Comparison of ENCODE assay signal across 9 mouse cellular contexts in the genomic region with DNA sequence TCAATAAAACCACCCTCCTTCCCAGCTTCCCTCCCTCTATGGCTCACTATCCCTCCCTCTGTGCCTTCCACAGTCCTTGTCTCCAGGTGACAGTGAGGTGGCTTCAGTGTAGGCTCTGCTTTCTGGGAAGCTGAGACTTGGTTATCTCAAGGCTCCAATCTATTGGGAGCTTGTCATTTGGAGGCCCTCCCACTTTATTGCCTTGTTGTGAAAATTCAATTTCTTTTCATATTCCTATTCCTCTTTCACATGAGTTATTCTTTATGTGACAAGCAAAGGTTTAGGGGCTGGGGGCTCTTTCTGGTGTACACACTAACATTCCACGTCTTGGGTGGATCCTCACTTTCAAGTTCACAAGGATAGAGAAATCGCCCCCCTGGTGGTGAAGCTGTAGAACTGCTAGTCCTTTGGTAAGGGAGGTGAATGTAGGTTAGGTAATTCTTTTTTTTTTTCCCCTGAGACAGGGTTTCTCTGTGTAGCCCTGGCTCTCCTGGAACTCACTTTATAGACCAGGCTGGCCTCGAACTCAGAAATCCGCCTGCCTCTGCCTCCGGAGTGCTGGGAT. TPM values are rescaled to one million over a fixed set of nuclear protein-coding genes. Genes with fewer than 3 reads are reported as not detected.
DNase-seq lines count a peak whose midpoint lies in the region; ATAC-seq and TF ChIP-seq lines count a peak whose summit lies in the region.
"Had no signal": no experiment of that assay in that cellular context is flagged by ENCODE, and none has a peak within 500 bp of the region (broad histone marks: within the 10 kb centered on the region; RNA-seq: fewer than 3 reads in every experiment).

No protein-coding gene starts in this region.

- DNase-seq in cerebellum, adult 18-20 months = peak; percentile 21 to 39
- no peak for DNase-seq in cerebellum, adult 11 months
- peak; percentile 19 for DNase-seq in neural tube, embryonic 10.5 days (ENCODE audit: extremely low spot score, low spot score)
- DNase-seq in embryo, embryonic 9.5 days (ENCODE audit: extremely low spot score) = peak; percentile 35
- peak in 1 of 3 experiments; percentile 31 for DNase-seq in liver, embryonic 14.5 days (ENCODE audit: low read depth in 3 of 3, low spot score in 3 of 3)
- DNase-seq in splenic B cell, adult 2 months (ENCODE audit: low read depth, low spot score) = peak; percentile 66
- no peak for DNase-seq in frontal cortex, adult 2 months (ENCODE audit: extremely low spot score in 1 of 2, low spot score in 1 of 2)

- no peak overlapping the region for H3K4me3 ChIP-seq in neural tube, embryonic 15.5 days (replicated peaks)
- H3K4me3 ChIP-seq in liver, embryonic 14.5 days (ENCODE audit: insufficient read depth in 1 of 2, low read depth in 2 of 2, low read length in 2 of 2) = no peak overlapping the region
- H3K4me3 ChIP-seq: limb, embryonic 13.5 days had no signal

- H3K9me3 ChIP-seq in neural tube, embryonic 15.5 days (replicated peaks) = no peaks in the 10 kb centered on the region
- no peaks in the 10 kb centered on the region for H3K9me3 ChIP-seq in liver, embryonic 14.5 days (ENCODE audit: control insufficient read depth, low read length)
- H3K9me3 ChIP-seq: limb, embryonic 13.5 days had no signal

- TF ChIP-seq EP300 in liver, embryonic 14.5 days (IDR thresholded peaks at IDR 0.05; ENCODE audit: low read depth) = no peak

- 67% methylated on average over 5 of the region's 5 CpGs for WGBS in neural tube, embryonic 15.5 days
- WGBS in liver, embryonic 14.5 days (ENCODE audit: insufficient replicate concordance) = 33% methylated on average over 5 of the region's 5 CpGs

- no peaks in the 10 kb centered on the region for H3K27me3 ChIP-seq in neural tube, embryonic 15.5 days (replicated peaks)
- H3K27me3 ChIP-seq in liver, embryonic 14.5 days (ENCODE audit: control insufficient read depth, insufficient read depth, low read length) = no peaks in the 10 kb centered on the region
- H3K27me3 ChIP-seq in splenic B cell, adult 2 months (ENCODE audit: control insufficient read depth, insufficient read depth, low read length, poor library complexity, severe bottlenecking) = no peaks in the 10 kb centered on the region
- H3K27me3 ChIP-seq: limb, embryonic 13.5 days had no signal

- H3K9ac ChIP-seq in neural tube, embryonic 15.5 days (replicated peaks) = no peak overlapping the region
- no peak overlapping the region for H3K9ac ChIP-seq in liver, embryonic 14.5 days (replicated peaks)
- H3K9ac ChIP-seq: limb, embryonic 13.5 days had no signal

- no peak overlapping the region for H3K4me2 ChIP-seq in neural tube, embryonic 15.5 days
- H3K4me2 ChIP-seq in liver, embryonic 14.5 days (ENCODE audit: low read depth) = no peak overlapping the region
- H3K4me2 ChIP-seq: limb, embryonic 13.5 days had no signal

- no peak for ATAC-seq in neural tube, embryonic 15.5 days (ENCODE audit: low FRiP score)
- ATAC-seq in liver, embryonic 14.5 days (ENCODE audit: insufficient read depth) = no peak

- H3K36me3 ChIP-seq in neural tube, embryonic 15.5 days = no peaks in the 10 kb centered on the region
- H3K36me3 ChIP-seq in liver, embryonic 14.5 days (replicated peaks; ENCODE audit: control insufficient read depth, insufficient read depth, low read depth) = no peaks in the 10 kb centered on the region
- 0 out of 2 replicates have a peak, but pooled peaks cover 1% of the 10 kb centered on the region for H3K36me3 ChIP-seq in splenic B cell, adult 2 months (ENCODE audit: control insufficient read depth, insufficient read depth, low read length, poor library complexity, severe bottlenecking)
- H3K36me3 ChIP-seq: limb, embryonic 13.5 days had no signal

- peak; percentile 80 for TF ChIP-seq CTCF in liver, embryonic 14.5 days (IDR thresholded peaks at IDR 0.05; ENCODE audit: low read depth)

- H3K4me1 ChIP-seq in neural tube, embryonic 15.5 days = peaks cover 7% of the 10 kb centered on the region; the same call in 1 of the 2 replicates
- peaks cover 0 to 17% of the 10 kb centered on the region in 2 experiments; a peak in 2 of 4 replicates for H3K4me1 ChIP-seq in liver, embryonic 14.5 days (replicated peaks; ENCODE audit: control insufficient read depth in 2 of 2, insufficient read depth in 2 of 2, low read length in 1 of 2)

- H3K27ac ChIP-seq in neural tube, embryonic 15.5 days (replicated peaks) = no peak overlapping the region
- no peak overlapping the region for H3K27ac ChIP-seq in liver, embryonic 14.5 days
- H3K27ac ChIP-seq: limb, embryonic 13.5 days had no signal

RNA-seq across cellular contexts. Expression of a gene that starts 37.9 kb away (rescaled TPM):
- polyA plus RNA-seq in neural tube, embryonic 15.5 days (2015; fragmentation: Nextera tagmentation; extraction: Ambion mirVana) = 170 and 174 TPM in 2 replicates
- polyA plus RNA-seq in liver, embryonic 14.5 days (2012; rRNA removed) = 35.4 and 37.1 TPM in 2 replicates
- 54.3 and 65.3 TPM in 2 replicates for polyA plus RNA-seq in liver, embryonic 14.5 days (2014; fragmentation: Nextera tagmentation; extraction: Ambion mirVana)
- 128 and 149 TPM in 2 replicates for polyA plus RNA-seq in frontal cortex, adult 2 months (2012; rRNA removed)

RNA-seq across cellular contexts. Expression of a gene that starts 38.0 kb away (rescaled TPM):
- 9.8 and 11.4 TPM in 2 replicates for polyA plus RNA-seq in neural tube, embryonic 15.5 days (2015; fragmentation: Nextera tagmentation; extraction: Ambion mirVana)
- polyA plus RNA-seq in liver, embryonic 14.5 days (2012; rRNA removed) = 3.5 and 3.9 TPM in 2 replicates
- 4.1 and 4.3 TPM in 2 replicates for polyA plus RNA-seq in liver, embryonic 14.5 days (2014; fragmentation: Nextera tagmentation; extraction: Ambion mirVana)
- 7.9 and 10.0 TPM in 2 replicates for polyA plus RNA-seq in frontal cortex, adult 2 months (2012; rRNA removed)

RNA-seq across cellular contexts. Expression of a gene that starts 42.8 kb away (rescaled TPM):
- polyA plus RNA-seq in neural tube, embryonic 15.5 days (2015; fragmentation: Nextera tagmentation; extraction: Ambion mirVana) = 40.1 and 51.3 TPM in 2 replicates
- polyA plus RNA-seq in liver, embryonic 14.5 days (2012; rRNA removed) = 23.4 and 26.6 TPM in 2 replicates
- polyA plus RNA-seq in liver, embryonic 14.5 days (2014; fragmentation: Nextera tagmentation; extraction: Ambion mirVana) = 21.8 and 22.3 TPM in 2 replicates
- 61.0 and 66.1 TPM in 2 replicates for polyA plus RNA-seq in frontal cortex, adult 2 months (2012; rRNA removed)

RNA-seq across cellular contexts. Expression of a gene that starts 54.7 kb away (rescaled TPM):
- polyA plus RNA-seq in neural tube, embryonic 15.5 days (2015; fragmentation: Nextera tagmentation; extraction: Ambion mirVana) = 4,120 and 4,434 TPM in 2 replicates
- polyA plus RNA-seq in liver, embryonic 14.5 days (2012; rRNA removed) = 1,013 and 1,031 TPM in 2 replicates
- 1,383 and 1,393 TPM in 2 replicates for polyA plus RNA-seq in liver, embryonic 14.5 days (2014; fragmentation: Nextera tagmentation; extraction: Ambion mirVana)
- 3,321 and 3,429 TPM in 2 replicates for polyA plus RNA-seq in frontal cortex, adult 2 months (2012; rRNA removed)

Comparison
In these comparisons a context has a peak if more than half of its experiments do, and no peak if none do; other contexts are left out.
1. DNase-seq: peak in cerebellum, adult 18-20 months (2 of 2), neural tube, embryonic 10.5 days (single experiment), embryo, embryonic 9.5 days (single experiment) and splenic B cell, adult 2 months (single experiment); none in cerebellum, adult 11 months (single experiment) and frontal cortex, adult 2 months (0 of 2).